Mouse (Mus musculus): ENCODE measurements around the gene Rpl28. TPM values are rescaled to one million over a fixed set of nuclear protein-coding genes. Genes with fewer than 3 reads are reported as not detected.

The Rpl28 gene
- total and polyA plus RNA-seq, 2 experiments, result 58.4 to 211 TPM

DNA sequence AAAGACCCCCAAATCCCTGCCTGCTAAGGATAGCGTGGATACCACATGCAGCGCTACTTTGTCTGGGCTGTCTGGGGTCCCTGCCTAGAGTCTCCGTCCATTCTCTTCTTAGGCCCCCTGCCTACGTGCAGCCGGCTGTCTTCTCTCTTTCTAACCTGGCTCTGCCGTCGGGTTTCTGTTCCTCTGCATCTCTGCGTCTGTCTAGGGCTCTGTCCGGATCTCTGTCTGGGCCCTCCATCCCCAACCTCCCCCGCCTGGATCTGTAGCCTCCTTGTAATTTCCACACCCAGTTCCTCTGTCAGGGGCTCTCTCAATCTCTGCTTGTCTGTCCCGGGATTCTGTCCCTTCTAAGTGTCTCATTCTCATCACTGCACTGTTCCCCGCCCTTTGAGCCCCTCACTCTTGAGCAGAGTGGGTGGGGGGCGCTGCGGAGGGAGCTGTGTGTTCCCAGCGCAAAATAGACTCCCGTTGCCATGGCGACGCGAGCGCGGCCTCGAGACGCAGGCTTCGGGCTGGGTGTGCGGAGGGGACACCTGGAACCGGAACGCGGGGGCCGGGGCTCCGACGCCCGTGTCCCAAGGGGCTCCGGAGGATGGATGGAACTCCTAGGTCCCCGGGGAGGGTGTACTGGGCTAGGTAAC lies 51.0 kb downstream of the Rpl28 start:
- H3K27me3 ChIP-seq (ENCODE audit: control insufficient read depth, insufficient read depth, low read length), result peaks cover 18% of the 10 kb centered on the region
- no peaks in the 10 kb centered on the region; the same call in 1 of the 2 replicates for H3K36me3 ChIP-seq (ENCODE audit: control insufficient read depth, insufficient read depth, low read length)
- no peaks in the 10 kb centered on the region for H3K79me2 ChIP-seq (ENCODE audit: control insufficient read depth, insufficient read depth, low read length)
- 4% methylated on average over 34 of the region's 34 CpGs for WGBS
- TF ChIP-seq POLR2A (IDR thresholded peaks at IDR 0.05; ENCODE audit: extremely low read depth, insufficient read depth, low read length) (no peak), CTCF (IDR thresholded peaks at IDR 0.05; ENCODE audit: low read depth, low read length) (no peak)
- no peaks in the 10 kb centered on the region for H3K4me1 ChIP-seq (ENCODE audit: control insufficient read depth, insufficient read depth, low read length)
- H3K4me3 ChIP-seq (ENCODE audit: insufficient read depth, low read depth, low read length), result no peak overlapping the region
- no peak overlapping the region for H3K27ac ChIP-seq (replicated peaks; ENCODE audit: insufficient read depth, low read depth, low read length)
- no peak overlapping the region for H3K9ac ChIP-seq (ENCODE audit: low read depth, low read length)
- DNase-seq (ENCODE audit: extremely low read depth, low read depth, low spot score), result no peak

DNA sequence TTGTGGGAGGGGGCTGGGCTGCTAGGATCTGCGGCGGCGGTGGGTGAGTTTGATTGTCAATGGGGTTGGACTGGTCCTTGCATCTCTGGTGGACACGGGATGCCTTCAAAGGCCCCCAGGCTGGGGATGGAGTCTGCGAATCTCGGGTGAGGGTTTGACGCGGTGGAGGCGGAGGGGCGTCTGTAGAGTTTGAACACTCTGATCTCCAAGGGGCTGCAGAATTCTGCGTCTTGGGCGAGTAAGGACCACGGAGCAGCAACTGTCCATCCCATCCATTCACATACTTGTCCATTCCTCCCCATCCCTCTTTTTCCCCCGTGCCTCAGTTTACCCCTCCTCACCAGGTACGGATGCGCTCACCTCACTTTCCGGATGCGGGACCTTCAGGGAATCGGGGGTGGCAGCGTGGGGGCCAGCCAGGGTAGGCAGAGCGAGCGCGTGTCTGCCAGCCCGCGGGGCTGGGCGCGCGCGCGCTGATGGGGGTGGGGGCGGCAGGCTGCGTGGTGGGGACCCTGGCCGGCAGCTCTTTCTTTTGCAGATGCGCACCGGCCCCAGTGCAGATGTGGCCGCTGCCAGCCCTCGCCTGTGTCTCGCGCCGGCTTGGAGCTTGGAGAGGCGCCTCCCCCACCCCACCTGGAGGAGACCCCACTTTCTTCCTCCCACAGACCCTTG lies 51.7 kb downstream of the Rpl28 start, which contains the start of gene Shisa7:
Gene Shisa7 (minus strand): TSS at position 452 of the 672 bp plus-strand sequence.
- 9% methylated on average over 41 of the region's 41 CpGs for WGBS
- TF ChIP-seq CTCF (IDR thresholded peaks at IDR 0.05; ENCODE audit: low read depth, low read length) (no peak), POLR2A (IDR thresholded peaks at IDR 0.05; ENCODE audit: extremely low read depth, insufficient read depth, low read length) (no peak)
- Histone ChIP-seq H3K4me3 (ENCODE audit: insufficient read depth, low read depth, low read length) (no peak within 1 kb of the TSS), H3K36me3 (ENCODE audit: control insufficient read depth, insufficient read depth, low read length) (no peaks in the 10 kb centered on the region; the same call in 1 of the 2 replicates), H3K27me3 (ENCODE audit: control insufficient read depth, insufficient read depth, low read length) (peaks cover 18% of the 10 kb centered on the region), H3K27ac (replicated peaks; ENCODE audit: insufficient read depth, low read depth, low read length) (no peak within 1 kb of the TSS), H3K79me2 (ENCODE audit: control insufficient read depth, insufficient read depth, low read length) (no peaks in the 10 kb centered on the region), H3K4me1 (ENCODE audit: control insufficient read depth, insufficient read depth, low read length) (no peaks in the 10 kb centered on the region), H3K9ac (ENCODE audit: low read depth, low read length) (no peak within 1 kb of the TSS)
- DNase-seq (ENCODE audit: extremely low read depth, low read depth, low spot score), result no peak

Other genes with a start within 250 kb of the Rpl28 start
Only the 30 nearest of the 31 such genes appear.
- gene Syt5, start 245.3 kb upstream of the Rpl28 start, total RNA-seq (2014; rRNA removed), result not detected in 2 replicates
- not detected in 2 replicates for gene Syt5, start 245.3 kb upstream of the Rpl28 start, polyA plus RNA-seq (2012; rRNA removed)
- gene Ptprh, start 188.8 kb upstream of the Rpl28 start, total RNA-seq (2014; rRNA removed), result 0.18 TPM in 1 of 2 replicates, not detected in the other
- gene Ptprh, start 188.8 kb upstream of the Rpl28 start, polyA plus RNA-seq (2012; rRNA removed), result not detected in 2 replicates
- gene Tmem86b, start 161.5 kb upstream of the Rpl28 start, total RNA-seq (2014; rRNA removed), result 39.5 and 55.7 TPM in 2 replicates
- gene Tmem86b, start 161.5 kb upstream of the Rpl28 start, polyA plus RNA-seq (2012; rRNA removed), result 404 and 475 TPM in 2 replicates
- 47.6 and 54.2 TPM in 2 replicates for gene Ppp6r1, start 133.9 kb upstream of the Rpl28 start, total RNA-seq (2014; rRNA removed)
- 77.5 and 79.2 TPM in 2 replicates for gene Ppp6r1, start 133.9 kb upstream of the Rpl28 start, polyA plus RNA-seq (2012; rRNA removed)
- 18.2 and 25.5 TPM in 2 replicates for gene Hspbp1, start 107.8 kb upstream of the Rpl28 start, total RNA-seq (2014; rRNA removed)
- 27.3 and 30.6 TPM in 2 replicates for gene Hspbp1, start 107.8 kb upstream of the Rpl28 start, polyA plus RNA-seq (2012; rRNA removed)
- gene Brsk1, start 102.3 kb upstream of the Rpl28 start, total RNA-seq (2014; rRNA removed), result 0.07 and 0.09 TPM in 2 replicates
- 0.27 and 0.40 TPM in 2 replicates for gene Brsk1, start 102.3 kb upstream of the Rpl28 start, polyA plus RNA-seq (2012; rRNA removed)
- gene Tmem150b, start 67.6 kb upstream of the Rpl28 start, total RNA-seq (2014; rRNA removed), result 0.07 and 0.28 TPM in 2 replicates
- gene Tmem150b, start 67.6 kb upstream of the Rpl28 start, polyA plus RNA-seq (2012; rRNA removed), result 0.19 and 0.44 TPM in 2 replicates
- gene Kmt5c, start 52.8 kb upstream of the Rpl28 start, total RNA-seq (2014; rRNA removed), result 7.8 and 9.5 TPM in 2 replicates
- 23.5 and 35.1 TPM in 2 replicates for gene Kmt5c, start 52.8 kb upstream of the Rpl28 start, polyA plus RNA-seq (2012; rRNA removed)
- not detected in 2 replicates for gene Cox6b2, start 39.8 kb upstream of the Rpl28 start, total RNA-seq (2014; rRNA removed)
- gene Cox6b2, start 39.8 kb upstream of the Rpl28 start, polyA plus RNA-seq (2012; rRNA removed), result 0.67 and 1.3 TPM in 2 replicates
- gene Fam71e2, start 21.6 kb upstream of the Rpl28 start, total RNA-seq (2014; rRNA removed), result not detected in 2 replicates
- gene Fam71e2, start 21.6 kb upstream of the Rpl28 start, polyA plus RNA-seq (2012; rRNA removed), result not detected in 2 replicates
- not detected in 2 replicates for gene Il11, start 10.0 kb upstream of the Rpl28 start, total RNA-seq (2014; rRNA removed)
- gene Il11, start 10.0 kb upstream of the Rpl28 start, polyA plus RNA-seq (2012; rRNA removed), result 0.09 TPM in 1 of 2 replicates, not detected in the other
- not detected in 2 replicates for gene Tmem190, start 9.9 kb upstream of the Rpl28 start, total RNA-seq (2014; rRNA removed)
- gene Tmem190, start 9.9 kb upstream of the Rpl28 start, polyA plus RNA-seq (2012; rRNA removed), result not detected in 2 replicates
- gene Tmem238, start 3.2 kb upstream of the Rpl28 start, total RNA-seq (2014; rRNA removed), result 16.4 and 17.3 TPM in 2 replicates
- 73.2 and 92.1 TPM in 2 replicates for gene Tmem238, start 3.2 kb upstream of the Rpl28 start, polyA plus RNA-seq (2012; rRNA removed)
- gene Ube2s, start 19.7 kb downstream of the Rpl28 start, total RNA-seq (2014; rRNA removed), result 22.4 and 24.2 TPM in 2 replicates
- 45.9 and 74.3 TPM in 2 replicates for gene Ube2s, start 19.7 kb downstream of the Rpl28 start, polyA plus RNA-seq (2012; rRNA removed)
- gene Shisa7, start 51.8 kb downstream of the Rpl28 start, total RNA-seq (2014; rRNA removed), result under 0.01 TPM in 1 of 2 replicates, not detected in the other
- gene Shisa7, start 51.8 kb downstream of the Rpl28 start, polyA plus RNA-seq (2012; rRNA removed), result 0.02 and 0.12 TPM in 2 replicates
- 23.6 and 40.2 TPM in 2 replicates for gene Isoc2b, start 77.4 kb downstream of the Rpl28 start, total RNA-seq (2014; rRNA removed)
- gene Isoc2b, start 77.4 kb downstream of the Rpl28 start, polyA plus RNA-seq (2012; rRNA removed), result 24.0 and 34.6 TPM in 2 replicates
- 54.3 and 63.5 TPM in 2 replicates for gene Isoc2a, start 84.3 kb downstream of the Rpl28 start, total RNA-seq (2014; rRNA removed)
- 103 and 110 TPM in 2 replicates for gene Isoc2a, start 84.3 kb downstream of the Rpl28 start, polyA plus RNA-seq (2012; rRNA removed)
- gene Gm36210, start 113.6 kb downstream of the Rpl28 start, total RNA-seq (2014; rRNA removed), result not detected in 2 replicates
- gene Gm36210, start 113.6 kb downstream of the Rpl28 start, polyA plus RNA-seq (2012; rRNA removed), result 0.13 TPM in 1 of 2 replicates, not detected in the other
- gene Zfp628, start 122.3 kb downstream of the Rpl28 start, total RNA-seq (2014; rRNA removed), result 0.55 and 0.74 TPM in 2 replicates
- 6.2 and 8.3 TPM in 2 replicates for gene Zfp628, start 122.3 kb downstream of the Rpl28 start, polyA plus RNA-seq (2012; rRNA removed)
- gene Nat14, start 129.2 kb downstream of the Rpl28 start, total RNA-seq (2014; rRNA removed), result 0.20 and 0.28 TPM in 2 replicates
- gene Nat14, start 129.2 kb downstream of the Rpl28 start, polyA plus RNA-seq (2012; rRNA removed), result 0.66 and 0.75 TPM in 2 replicates
- 0.07 and 0.18 TPM in 2 replicates for gene Ssc5d, start 132.9 kb downstream of the Rpl28 start, total RNA-seq (2014; rRNA removed)
- gene Ssc5d, start 132.9 kb downstream of the Rpl28 start, polyA plus RNA-seq (2012; rRNA removed), result 0.14 and 0.26 TPM in 2 replicates
- gene Sbk2, start 171.5 kb downstream of the Rpl28 start, total RNA-seq (2014; rRNA removed), result not detected in 2 replicates
- 0.12 TPM in 1 of 2 replicates, not detected in the other for gene Sbk2, start 171.5 kb downstream of the Rpl28 start, polyA plus RNA-seq (2012; rRNA removed)
- not detected in 2 replicates for gene Sbk3, start 178.3 kb downstream of the Rpl28 start, total RNA-seq (2014; rRNA removed)
- not detected in 2 replicates for gene Sbk3, start 178.3 kb downstream of the Rpl28 start, polyA plus RNA-seq (2012; rRNA removed)
- gene Zfp579, start 203.3 kb downstream of the Rpl28 start, total RNA-seq (2014; rRNA removed), result 1.2 TPM in 2 replicates
- gene Zfp579, start 203.3 kb downstream of the Rpl28 start, polyA plus RNA-seq (2012; rRNA removed), result 10.8 and 13.0 TPM in 2 replicates
- gene Zfp524, start 221.5 kb downstream of the Rpl28 start, total RNA-seq (2014; rRNA removed), result 6.7 and 10.7 TPM in 2 replicates
- 38.3 and 41.1 TPM in 2 replicates for gene Zfp524, start 221.5 kb downstream of the Rpl28 start, polyA plus RNA-seq (2012; rRNA removed)
- 6.2 and 6.8 TPM in 2 replicates for gene Fiz1, start 221.8 kb downstream of the Rpl28 start, total RNA-seq (2014; rRNA removed)
- 18.0 and 19.3 TPM in 2 replicates for gene Fiz1, start 221.8 kb downstream of the Rpl28 start, polyA plus RNA-seq (2012; rRNA removed)
- gene Gm44973, start 222.6 kb downstream of the Rpl28 start, total RNA-seq (2014; rRNA removed), result 0.55 and 1.1 TPM in 2 replicates
- not detected in 2 replicates for gene Gm44973, start 222.6 kb downstream of the Rpl28 start, polyA plus RNA-seq (2012; rRNA removed)
- 4.1 and 4.3 TPM in 2 replicates for gene Zfp865, start 227.5 kb downstream of the Rpl28 start, total RNA-seq (2014; rRNA removed)
- 11.2 and 14.6 TPM in 2 replicates for gene Zfp865, start 227.5 kb downstream of the Rpl28 start, polyA plus RNA-seq (2012; rRNA removed)
- 0.20 and 0.28 TPM in 2 replicates for gene Ccdc106, start 227.7 kb downstream of the Rpl28 start, total RNA-seq (2014; rRNA removed)
- gene Ccdc106, start 227.7 kb downstream of the Rpl28 start, polyA plus RNA-seq (2012; rRNA removed), result 0.30 and 0.35 TPM in 2 replicates
- gene 4632433K11Rik, start 241.2 kb downstream of the Rpl28 start, total RNA-seq (2014; rRNA removed), result 0.28 TPM in 1 of 2 replicates, not detected in the other
- gene 4632433K11Rik, start 241.2 kb downstream of the Rpl28 start, polyA plus RNA-seq (2012; rRNA removed), result not detected in 2 replicates